Mouse (Mus musculus) lung, postnatal 0 days (tissue): ENCODE results near the gene Mef2d.

Experiments
- CTCF ChIP-seq: IDR thresholded peaks from 2 replicates; pipeline ENCODE4 v1.5.1; 2016; ENCODE audit warnings: antibody characterized with exemption, mild to moderate bottlenecking
- EP300 ChIP-seq: IDR thresholded peaks from 2 replicates; pipeline ENCODE4 v1.6.1; 2016; ENCODE audit warnings: antibody characterized with exemption, mild to moderate bottlenecking, control low read depth

GRCm38 (mm10) chr3:88209306-88209705 lies 67.1 kb downstream of the Mef2d start:
- no peak for TF ChIP-seq CTCF
- no peak for TF ChIP-seq EP300
